ENCODE assay signal across 8 mouse cellular contexts in genomic region chr12:110418735-110419350, GRCm38 (mm10). TPM values are rescaled to one million over a fixed set of nuclear protein-coding genes. Genes with fewer than 3 reads are reported as not detected.
DNase-seq lines count a peak whose midpoint lies in the region; ATAC-seq and TF ChIP-seq lines count a peak whose summit lies in the region.

No protein-coding gene starts in this region.

- intact Hi-C loops in left cerebral cortex, postnatal 25 days (cut with DNase I), result loop anchor here (2.0 to 5.0 kb wide), 2 partner anchors 284 to 423 kb away; partner anchors contain the start of genes Hsp90aa1 and Mok

- no peaks in the 10 kb centered on the region for H3K36me3 ChIP-seq in hindbrain, postnatal 0 days (ENCODE audit: insufficient read depth, low read length)
- no peaks in the 10 kb centered on the region for H3K36me3 ChIP-seq in midbrain, embryonic 13.5 days

- WGBS in hindbrain, postnatal 0 days, result 35% methylated on average over 8 of the region's 8 CpGs
- WGBS in midbrain, embryonic 13.5 days, result 34% methylated on average over 8 of the region's 8 CpGs

- H3K9ac ChIP-seq in hindbrain, postnatal 0 days (replicated peaks; ENCODE audit: low read length), result no peak overlapping the region
- no peak overlapping the region for H3K9ac ChIP-seq in midbrain, embryonic 13.5 days (replicated peaks)

- ATAC-seq in hindbrain, postnatal 0 days, result peak; percentile 67
- peak; percentile 71 for ATAC-seq in midbrain, embryonic 13.5 days

- peak; percentile 46 to 56 for DNase-seq in right cerebral cortex, postnatal 10 days (ENCODE audit: low spot score in 2 of 2)
- no peak for DNase-seq in right cerebral cortex, postnatal 14 days
- DNase-seq in adrenal gland, postnatal 14 days, result peak; percentile 65
- peak; percentile 13 for DNase-seq in fibroblast of lung, adult 2 months (ENCODE audit: low read depth)
- peak; percentile 85 for DNase-seq in hindbrain, postnatal 0 days (ENCODE audit: low spot score)
- DNase-seq in left cerebral cortex, postnatal 25 days (ENCODE audit: low spot score in 2 of 2), result peak; percentile 57 to 60
- DNase-seq in urinary bladder, postnatal 4 days (ENCODE audit: low spot score in 2 of 2), result no peak

- no peak overlapping the region for H3K4me3 ChIP-seq in hindbrain, postnatal 0 days (ENCODE audit: low read length)
- H3K4me3 ChIP-seq in midbrain, embryonic 13.5 days (replicated peaks), result no peak overlapping the region

- peak; percentile 76 for TF ChIP-seq CTCF in hindbrain, postnatal 0 days (IDR thresholded peaks at IDR 0.05; ENCODE audit: low read depth)

- no peaks in the 10 kb centered on the region for H3K4me1 ChIP-seq in hindbrain, postnatal 0 days (ENCODE audit: insufficient read depth, low read length)
- H3K4me1 ChIP-seq in midbrain, embryonic 13.5 days (replicated peaks), result no peaks in the 10 kb centered on the region; the same call in 1 of the 2 replicates

- no peak overlapping the region for H3K4me2 ChIP-seq in hindbrain, postnatal 0 days (ENCODE audit: low read depth, low read length)
- H3K4me2 ChIP-seq in midbrain, embryonic 13.5 days (replicated peaks), result no peak overlapping the region

- H3K27ac ChIP-seq in hindbrain, postnatal 0 days, result no peak overlapping the region
- no peak overlapping the region for H3K27ac ChIP-seq in midbrain, embryonic 13.5 days

- no peaks in the 10 kb centered on the region for H3K9me3 ChIP-seq in hindbrain, postnatal 0 days (ENCODE audit: low read length)
- H3K9me3 ChIP-seq in midbrain, embryonic 13.5 days, result no peaks in the 10 kb centered on the region

- H3K27me3 ChIP-seq in hindbrain, postnatal 0 days (ENCODE audit: insufficient read depth, low read length), result no peaks in the 10 kb centered on the region
- no peaks in the 10 kb centered on the region for H3K27me3 ChIP-seq in midbrain, embryonic 13.5 days

RNA-seq across cellular contexts. Expression of gene Ppp2r5c, which starts 28.1 kb away (rescaled TPM):
- 102 and 107 TPM in 2 replicates for total RNA-seq in adrenal gland, postnatal 14 days (2021)
- 108 and 118 TPM in 2 replicates for total RNA-seq in hindbrain, postnatal 0 days (2014; rRNA removed)
- 162 and 163 TPM in 2 replicates for polyA plus RNA-seq in hindbrain, postnatal 0 days (2015; fragmentation: Nextera tagmentation; extraction: Ambion mirVana)
- total RNA-seq in left cerebral cortex, postnatal 25 days (2021), result 100 to 1,000 TPM; 263 to 265 TPM
- 136 and 147 TPM in 2 replicates for polyA plus RNA-seq in midbrain, embryonic 13.5 days (2015; fragmentation: Nextera tagmentation; extraction: Ambion mirVana)

Comparison
In these comparisons a context has a peak if more than half of its experiments do, and no peak if none do; other contexts are left out.
1. DNase-seq: peak in right cerebral cortex, postnatal 10 days (2 of 2), adrenal gland, postnatal 14 days (single experiment), fibroblast of lung, adult 2 months (single experiment), hindbrain, postnatal 0 days (single experiment) and left cerebral cortex, postnatal 25 days (2 of 2); none in right cerebral cortex, postnatal 14 days (single experiment) and urinary bladder, postnatal 4 days (0 of 2).